Mouse (Mus musculus) spleen, adult 2 months (tissue): Measurements from ENCODE around the gene Exosc9. TPM values are rescaled to one million over a fixed set of nuclear protein-coding genes. Genes with fewer than 3 reads are reported as not detected.
A peak's percentile ranks its signal among the peaks of the same experiment; 100 is the strongest.

Experiments
- DNase-seq, 2 experiments: peaks; one replicate each; pipeline versions ENCODE4 v3.0.0 to v3.0.0-alpha.2; 2012 to 2021; ENCODE audit warnings: low spot score in 2 of 2, low read depth in 1 of 2
- H3K27ac ChIP-seq: fragments of 200-500 bp; 2 replicates; pipeline ENCODE4 v1.5.1; 2012; ENCODE audit warnings: low read length, inconsistent platforms; ENCODE audit not compliant: insufficient read depth
- H3K27me3 ChIP-seq: fragments of 200-500 bp; 2 replicates; pipeline ENCODE4 v1.6.1; 2012; ENCODE audit warnings: mild to moderate bottlenecking, moderate library complexity, low read length, inconsistent platforms; ENCODE audit not compliant: control insufficient read depth, insufficient read depth
- H3K36me3 ChIP-seq: fragments of 200-500 bp; 2 replicates; pipeline ENCODE4 v1.6.1; 2012; ENCODE audit warnings: mild to moderate bottlenecking, low read length, inconsistent platforms; ENCODE audit not compliant: control insufficient read depth, insufficient read depth
- H3K4me1 ChIP-seq: fragments of 200-500 bp; 2 replicates; pipeline ENCODE4 v1.6.1; 2011; ENCODE audit warnings: inconsistent platforms; ENCODE audit not compliant: control insufficient read depth, insufficient read depth, insufficient read length
- H3K4me3 ChIP-seq: fragments of 200-500 bp; 2 replicates; pipeline ENCODE4 v1.5.1; 2011; ENCODE audit warnings: mild to moderate bottlenecking, inconsistent platforms; ENCODE audit not compliant: insufficient read depth, insufficient read length; ENCODE audit errors: extremely low read depth
- CTCF ChIP-seq: fragments of 200-500 bp; IDR thresholded peaks from 2 replicates; pipeline ENCODE4 v1.5.1; 2011; ENCODE audit warnings: mild to moderate bottlenecking, inconsistent platforms; ENCODE audit not compliant: insufficient read depth, insufficient read length, insufficient replicate concordance; ENCODE audit errors: extremely low read depth
- POLR2A ChIP-seq: fragments of 200-500 bp; IDR thresholded peaks from 2 replicates; pipeline ENCODE4 v1.6.1; 2011; ENCODE audit warnings: low read depth, low read length, inconsistent platforms
- WGBS: fragments of 180-500 bp; shearing (Covaris S2); methylation state at CpG from one replicate; pipeline ENCODE4 v1.1.7; 2018; 5-methylcytosine and 5-hydroxymethylcytosine counted together
- polyA plus RNA-seq: library from polyadenylated mRNA; depleted of rRNA; stranded (reverse); fragments of >200 nt; gene quantifications from 2 replicates; pipeline ENCODE4 v1.2.3, GENCODE M21; 2012; rRNA removed

Gene Exosc9
- 3.7 and 3.9 TPM in 2 replicates for polyA plus RNA-seq

DNA sequence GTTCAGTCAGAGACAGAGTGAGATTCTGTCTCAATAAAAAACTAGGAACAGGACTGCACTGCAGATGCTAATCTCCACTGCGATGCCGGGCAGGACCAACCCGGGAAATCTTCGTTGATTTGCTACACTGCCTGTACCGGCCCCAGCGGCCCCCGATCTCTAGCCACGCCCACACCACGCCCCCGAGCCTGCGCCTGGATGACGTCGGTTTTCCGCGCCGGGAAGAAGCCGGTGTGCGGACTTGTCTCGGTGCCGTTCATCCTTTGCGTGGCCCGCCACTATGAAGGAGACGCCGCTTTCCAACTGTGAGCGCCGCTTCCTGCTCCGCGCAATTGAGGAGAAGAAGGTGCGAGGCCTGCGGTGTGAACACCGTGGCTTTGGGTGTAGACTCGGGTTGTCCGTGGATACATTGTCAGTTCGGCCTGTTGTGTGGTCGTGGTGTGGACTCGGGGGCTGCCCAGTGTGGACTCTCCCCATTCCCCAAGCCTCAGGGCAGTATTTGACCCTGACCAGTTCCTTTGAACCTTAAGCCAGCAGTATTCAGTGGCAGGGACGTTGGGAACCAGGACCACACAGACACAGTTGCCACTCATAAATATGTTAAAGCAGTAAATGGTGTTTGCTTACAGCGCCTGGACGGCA lies at the start of gene Exosc9:
Exosc9 (plus strand) TSS at position 201 of the 642 bp plus-strand sequence.
- peaks cover 4% of the 10 kb centered on the region; the same call in 1 of the 2 replicates for H3K4me1 ChIP-seq
- H3K27me3 ChIP-seq, result no peaks in the 10 kb centered on the region
- H3K27ac ChIP-seq, result no peak within 1 kb of the TSS
- under 1% methylated on average over 39 of the region's 39 CpGs for WGBS
- TF ChIP-seq CTCF (no peak), POLR2A (peak; percentile 6)
- H3K4me3 ChIP-seq, result peak within 1 kb of the TSS; percentile 84
- H3K36me3 ChIP-seq, result peaks cover 4% of the 10 kb centered on the region; the same call in 1 of the 2 replicates
- peak; percentile 66 to 91 for DNase-seq

DNA sequence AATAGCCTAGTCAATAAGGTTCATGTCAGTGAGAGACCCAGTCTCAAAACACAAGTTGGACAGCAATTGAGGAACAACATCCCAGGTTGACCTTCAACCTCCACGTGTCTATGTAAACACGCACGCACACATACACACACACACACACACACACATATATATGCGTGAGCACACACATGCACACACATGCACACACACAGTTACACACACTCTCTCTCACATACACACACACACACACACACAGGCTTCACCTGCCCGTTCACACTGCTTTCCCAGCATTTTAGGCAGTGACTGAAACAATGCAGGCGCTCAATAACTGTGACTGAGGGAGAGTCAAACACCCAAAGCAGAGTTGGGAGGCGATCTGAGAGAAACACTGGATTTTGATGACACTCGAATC lies 47.1 kb upstream of the Exosc9 start:
- TF ChIP-seq POLR2A (no peak), CTCF (no peak)
- Histone ChIP-seq H3K36me3 (no peaks in the 10 kb centered on the region), H3K27ac (no peak overlapping the region), H3K4me1 (no peaks in the 10 kb centered on the region), H3K4me3 (no peak overlapping the region), H3K27me3 (no peaks in the 10 kb centered on the region)
- 84% methylated on average over 8 of the region's 8 CpGs for WGBS
- no peak for DNase-seq

DNA sequence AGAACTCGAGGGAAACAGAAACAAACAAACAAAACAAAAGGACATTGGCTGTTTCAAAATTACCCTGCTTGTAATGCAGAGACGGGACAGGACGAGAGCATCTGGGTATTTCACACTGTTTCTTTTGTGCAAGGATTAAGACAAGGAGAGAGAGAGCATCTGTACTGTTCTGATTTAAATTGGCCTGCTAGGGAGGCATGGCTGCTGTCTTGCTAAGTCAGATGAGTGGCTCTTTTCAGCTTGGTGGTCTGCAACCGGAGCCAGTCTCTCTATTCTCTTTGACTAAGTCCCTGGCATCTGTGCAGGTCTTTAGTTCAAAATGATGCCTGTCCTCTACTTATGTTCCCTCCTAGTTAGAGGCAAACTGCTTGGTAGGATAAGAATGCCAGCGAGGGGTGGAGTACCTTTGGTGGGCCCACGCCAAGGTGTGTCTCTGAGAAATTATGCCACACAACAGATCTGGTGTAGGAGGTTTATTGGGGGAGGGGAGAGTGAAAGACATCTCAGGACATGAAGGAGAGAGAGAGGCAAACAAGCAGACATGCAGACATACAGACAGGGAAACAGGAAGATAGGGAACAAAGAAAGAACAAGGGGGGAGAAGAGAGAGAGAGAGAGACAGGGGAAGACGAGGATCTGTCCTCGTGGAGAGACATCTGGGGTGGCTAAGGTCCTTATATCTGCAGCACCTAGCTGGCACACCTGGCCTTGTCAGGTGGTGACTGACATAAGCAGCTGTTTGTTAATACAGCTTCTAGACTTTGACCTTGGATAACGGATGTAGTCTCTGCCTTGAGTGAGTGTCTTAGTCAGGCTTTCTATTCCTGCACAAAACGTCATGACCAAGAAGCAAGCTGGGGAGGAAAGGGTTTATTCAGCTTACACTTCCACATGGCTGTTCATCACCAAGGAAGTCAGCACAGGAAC lies 46.3 kb upstream of the Exosc9 start:
- WGBS, result 78% methylated on average over 10 of the region's 10 CpGs
- no peaks in the 10 kb centered on the region for H3K27me3 ChIP-seq
- H3K27ac ChIP-seq, result no peak overlapping the region
- no peak for DNase-seq
- no peaks in the 10 kb centered on the region for H3K4me1 ChIP-seq
- no peak for TF ChIP-seq CTCF
- no peak overlapping the region for H3K4me3 ChIP-seq
- H3K36me3 ChIP-seq, result no peaks in the 10 kb centered on the region

DNA sequence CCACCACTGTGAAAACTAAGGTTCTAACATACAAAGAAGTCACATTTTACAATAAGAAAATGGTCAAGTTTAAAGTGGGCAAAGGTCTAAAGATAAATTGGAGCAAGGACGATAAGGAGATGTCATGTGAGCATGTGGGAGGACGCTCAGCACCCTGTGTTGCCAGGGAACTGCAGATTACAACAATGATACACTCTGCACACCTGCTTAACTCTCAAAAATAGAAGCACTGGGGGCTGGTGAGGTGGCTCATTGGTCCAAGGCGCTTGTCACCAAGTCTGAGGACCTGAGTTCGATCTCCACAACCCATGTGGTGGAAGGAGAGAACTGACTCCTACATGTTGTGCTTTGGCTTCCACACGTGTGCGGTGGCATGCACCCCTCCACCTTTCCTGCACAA lies 40.9 kb upstream of the Exosc9 start:
- WGBS, result 88% methylated on average over 6 of the region's 6 CpGs
- Histone ChIP-seq H3K4me1 (no peaks in the 10 kb centered on the region), H3K4me3 (no peak overlapping the region), H3K27me3 (no peaks in the 10 kb centered on the region), H3K27ac (no peak overlapping the region), H3K36me3 (no peaks in the 10 kb centered on the region)
- TF ChIP-seq POLR2A (no peak), CTCF (no peak)
- DNase-seq, result no peak

DNA sequence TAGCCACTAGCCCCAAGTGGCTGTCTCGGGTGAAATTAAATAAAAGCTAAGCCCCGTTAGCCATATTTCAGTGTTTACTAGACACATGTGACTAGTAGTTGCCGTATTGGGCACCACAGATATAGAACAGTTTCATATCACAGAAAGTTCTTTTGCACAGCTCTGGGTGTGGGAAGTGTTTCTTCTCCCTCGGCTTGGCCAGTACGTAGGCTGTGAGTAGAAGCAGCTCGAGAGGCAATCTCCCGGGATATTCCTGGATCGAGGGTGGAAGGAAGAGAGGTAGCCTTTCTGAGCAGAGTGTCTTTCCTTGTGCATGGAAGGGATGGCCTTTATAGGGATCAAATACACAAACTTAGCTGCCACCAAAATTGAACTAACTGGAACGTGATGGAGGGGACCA lies 36.2 kb upstream of the Exosc9 start:
- 90% methylated on average over 9 of the region's 9 CpGs for WGBS
- H3K4me1 ChIP-seq, result no peaks in the 10 kb centered on the region
- no peaks in the 10 kb centered on the region for H3K27me3 ChIP-seq
- no peak overlapping the region for H3K27ac ChIP-seq
- no peak for DNase-seq
- TF ChIP-seq POLR2A, result no peak
- no peak for TF ChIP-seq CTCF
- no peak overlapping the region for H3K4me3 ChIP-seq
- H3K36me3 ChIP-seq, result no peaks in the 10 kb centered on the region

DNA sequence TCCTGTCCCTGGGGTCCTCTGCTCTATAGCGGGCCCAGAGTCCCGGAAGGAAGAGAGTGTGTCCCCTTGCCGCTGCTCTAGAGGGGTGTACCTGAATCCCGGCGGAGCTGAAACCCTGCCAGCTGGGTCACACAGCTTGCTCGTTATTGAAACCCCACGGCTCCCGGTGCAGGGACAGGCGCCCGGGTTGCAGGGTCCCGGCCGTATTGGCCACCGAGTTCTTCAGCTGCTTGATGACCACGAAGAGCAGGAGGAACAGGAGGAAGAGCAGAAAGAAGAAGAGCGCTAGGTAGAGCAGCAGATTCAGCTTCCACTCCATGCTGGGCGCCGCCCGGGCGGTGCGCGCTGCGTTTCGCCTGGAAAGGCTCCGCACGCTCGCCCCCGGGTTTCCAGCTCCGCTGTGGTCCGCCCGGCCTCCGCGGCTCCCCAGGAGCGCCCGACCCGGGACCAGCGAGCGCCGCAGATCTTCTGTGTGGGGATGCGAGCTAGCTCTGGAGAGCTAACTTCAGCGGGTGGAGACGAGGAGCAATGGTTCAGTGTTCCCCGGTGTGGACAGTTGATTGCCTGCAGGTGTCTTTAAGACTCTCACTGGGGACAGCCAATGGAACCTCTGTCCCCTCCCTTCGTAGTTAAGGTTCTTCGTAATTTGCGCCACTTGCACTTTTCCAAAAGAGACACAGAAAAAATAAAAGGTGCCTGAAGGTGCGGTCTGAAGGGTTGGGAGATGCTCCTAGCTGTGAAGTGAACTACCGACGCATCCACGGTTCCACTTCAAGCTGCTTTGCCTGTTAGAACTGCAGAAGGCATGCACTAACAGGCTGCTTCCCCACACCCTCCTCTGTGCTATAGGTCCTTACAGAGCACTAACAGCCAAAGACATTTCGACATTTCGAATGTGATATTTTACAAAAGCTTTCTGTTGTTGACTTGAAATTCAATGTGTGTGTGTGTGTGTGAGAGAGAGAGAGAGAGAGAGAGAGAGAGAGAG lies 31.0 kb upstream of the Exosc9 start, which contains the start of gene Gm11549:
Gm11549 (minus strand) TSS at position 741 of the 988 bp plus-strand sequence.
- WGBS, result 3% methylated on average over 51 of the region's 51 CpGs
- H3K4me3 ChIP-seq, result no peak within 1 kb of the TSS
- H3K27me3 ChIP-seq, result 0 out of 2 replicates have a peak, but pooled peaks cover 2% of the 10 kb centered on the region
- DNase-seq, result no peak
- H3K36me3 ChIP-seq, result no peaks in the 10 kb centered on the region
- no peak within 1 kb of the TSS for H3K27ac ChIP-seq
- TF ChIP-seq POLR2A, result no peak
- no peak for TF ChIP-seq CTCF
- H3K4me1 ChIP-seq, result no peaks in the 10 kb centered on the region
